Mouse (Mus musculus) MN1 (cell line): ENCODE measurements around the gene Xylt1.

Experiments
- DNase-seq: peaks from one replicate; pipeline ENCODE4 v3.0.0-alpha.2; 2016; ENCODE audit warnings: low spot score

Xylt1 gene

GRCm38 (mm10) chr7:117564627-117565026 is 183.8 kb downstream of the Xylt1 start:
- no peak for DNase-seq

DNA sequence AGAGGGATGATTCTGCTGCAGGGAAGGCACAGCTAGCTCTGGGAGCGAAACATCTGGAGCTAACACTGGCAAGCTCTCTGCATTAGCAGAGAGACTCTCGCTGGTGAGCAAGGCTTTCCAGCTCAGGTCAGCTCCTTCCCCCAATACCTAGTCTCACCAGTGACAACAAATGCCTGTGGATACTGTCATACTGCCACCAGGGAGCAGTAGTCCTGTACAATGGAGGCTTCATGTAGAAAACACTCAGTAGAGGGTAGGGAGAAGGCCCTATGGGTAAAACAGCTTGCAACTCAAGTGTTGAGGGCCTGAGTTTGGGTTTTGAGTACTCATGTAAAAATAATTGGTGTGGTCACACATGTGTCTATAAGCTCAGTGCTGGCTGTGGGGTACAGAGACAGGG is 185.3 kb downstream of the Xylt1 start:
- peak; percentile 9 for DNase-seq

GRCm38 (mm10) chr7:117566833-117567232 is 186.1 kb downstream of the Xylt1 start:
- DNase-seq = no peak

GRCm38 (mm10) chr7:117567252-117567651 is 186.5 kb downstream of the Xylt1 start:
- no peak for DNase-seq

- no peak for DNase-seq
Measured at GRCm38 (mm10) chr7:117567653-117568340, 187.0 kb downstream of the Xylt1 start.

- DNase-seq = no peak
Measured at GRCm38 (mm10) chr7:117571131-117571530, 190.4 kb downstream of the Xylt1 start.

DNA sequence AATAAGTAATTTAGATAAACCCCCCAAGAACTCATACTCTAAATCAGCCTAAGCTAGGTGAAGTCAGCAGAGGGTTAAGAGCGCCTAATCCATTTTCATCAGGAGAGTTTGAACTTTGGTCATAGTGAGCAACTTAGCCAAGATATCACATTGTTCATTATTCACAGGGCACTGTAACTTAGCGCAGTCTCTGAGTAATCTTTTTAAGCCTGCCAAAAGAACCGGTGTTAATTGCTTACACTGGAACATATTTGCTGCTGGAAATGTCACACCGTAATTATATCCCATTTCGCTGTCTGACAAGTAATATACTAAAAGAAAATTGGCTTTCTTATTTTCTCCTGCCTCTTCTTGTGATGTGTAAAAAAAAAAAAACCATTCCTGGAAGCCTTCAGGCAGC is 190.9 kb downstream of the Xylt1 start:
- DNase-seq = no peak

- no peak for DNase-seq
Measured at GRCm38 (mm10) chr7:117573170-117573569, 192.4 kb downstream of the Xylt1 start.

GRCm38 (mm10) chr7:117575417-117575816 is 194.6 kb downstream of the Xylt1 start:
- no peak for DNase-seq

DNA sequence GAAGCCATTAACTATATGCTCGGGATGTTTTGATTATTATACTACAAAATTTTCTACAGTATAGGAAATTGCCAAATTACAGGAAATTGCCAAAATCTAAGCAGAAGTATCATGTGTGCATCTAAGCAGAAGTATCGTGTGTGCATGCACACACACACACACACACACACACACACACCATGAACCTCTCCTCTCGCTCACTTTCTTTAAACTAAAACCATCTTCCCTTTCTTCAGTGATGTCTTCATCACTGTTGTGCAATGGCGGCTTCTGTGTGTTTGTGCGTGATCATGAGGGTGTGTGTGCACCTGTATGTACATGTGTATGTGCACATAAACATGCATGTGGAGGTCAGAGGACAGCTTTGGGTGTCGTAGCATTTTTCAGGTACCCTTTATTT is 196.3 kb downstream of the Xylt1 start:
- DNase-seq = no peak

DNA sequence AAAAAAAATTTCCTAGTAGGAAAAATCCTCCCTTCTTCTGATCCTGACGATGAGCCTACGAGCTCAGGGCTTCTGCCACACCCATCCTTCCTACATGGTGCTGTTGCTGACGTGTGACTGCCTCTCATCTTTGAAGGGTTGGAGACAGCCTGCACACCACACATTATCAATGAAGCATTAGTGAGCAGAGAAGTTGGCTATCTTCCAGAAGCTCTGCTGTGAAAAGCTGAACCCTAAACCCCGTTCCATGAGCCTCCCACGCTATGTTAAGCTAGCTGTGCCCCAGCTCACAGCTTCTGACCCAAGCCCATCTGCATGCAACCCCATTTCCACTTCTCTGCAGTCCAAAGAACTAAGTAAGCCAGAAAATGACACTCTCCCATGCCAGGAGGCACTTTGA is 204.4 kb downstream of the Xylt1 start:
- DNase-seq = no peak

- no peak for DNase-seq
Measured at GRCm38 (mm10) chr7:117586811-117587210, 206.0 kb downstream of the Xylt1 start.

DNA sequence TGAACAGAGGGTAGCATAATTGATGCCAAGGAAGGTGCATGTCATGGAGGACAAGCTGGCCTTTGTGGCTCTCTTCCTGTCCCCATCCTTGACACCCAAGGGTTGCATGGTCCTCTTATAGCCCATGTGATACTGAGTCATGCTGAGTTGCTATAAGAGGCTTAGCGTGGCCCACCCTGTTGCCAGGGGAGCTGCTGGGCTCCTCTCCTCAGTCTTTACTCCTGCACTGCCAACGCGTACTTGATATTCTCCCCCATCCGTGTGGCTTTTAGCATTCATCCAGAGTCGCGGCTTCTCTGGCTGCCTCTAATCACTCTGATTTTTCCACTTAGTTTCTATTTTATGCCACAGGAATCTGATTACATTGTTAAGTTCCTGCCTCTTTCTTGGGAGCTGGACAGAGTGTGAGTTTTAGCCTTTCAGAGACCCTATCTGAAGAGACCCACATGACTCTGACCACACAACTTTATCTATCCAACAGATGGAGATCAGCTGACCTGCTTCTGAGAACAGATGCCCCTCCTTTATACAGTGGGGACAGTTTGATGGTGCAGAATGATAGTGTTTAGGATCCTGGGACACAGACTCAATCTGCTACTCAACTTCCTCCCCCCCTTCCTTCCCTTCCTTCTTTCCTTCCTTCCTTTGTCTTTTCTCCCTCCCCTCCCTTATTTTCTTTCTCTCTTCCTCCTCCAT is 206.6 kb downstream of the Xylt1 start:
- DNase-seq = no peak

DNA sequence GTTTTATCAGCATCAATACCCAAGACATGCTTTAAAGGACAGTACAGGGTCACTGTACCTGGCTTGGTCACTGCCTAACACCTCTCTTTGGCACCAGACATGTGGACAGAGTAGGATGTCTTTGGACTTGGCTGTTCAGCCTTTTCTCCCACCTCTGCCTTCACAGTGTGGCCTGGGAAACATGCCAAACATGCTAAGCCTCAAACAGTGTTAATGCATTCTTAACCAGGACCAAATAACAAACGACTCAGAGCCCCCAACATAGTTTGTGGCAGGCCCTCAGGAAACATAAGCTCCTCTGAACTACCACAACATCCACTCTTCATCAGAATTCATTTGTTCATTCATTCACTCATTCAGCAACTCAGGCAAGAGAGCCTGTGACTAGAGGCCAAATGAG is 207.6 kb downstream of the Xylt1 start:
- DNase-seq = no peak

- DNase-seq = no peak
Measured at GRCm38 (mm10) chr7:117589359-117589758, 208.6 kb downstream of the Xylt1 start.

- no peak for DNase-seq
Measured at GRCm38 (mm10) chr7:117589820-117590219, 209.0 kb downstream of the Xylt1 start.

- no peak for DNase-seq
Measured at GRCm38 (mm10) chr7:117594191-117594590, 213.4 kb downstream of the Xylt1 start.

DNA sequence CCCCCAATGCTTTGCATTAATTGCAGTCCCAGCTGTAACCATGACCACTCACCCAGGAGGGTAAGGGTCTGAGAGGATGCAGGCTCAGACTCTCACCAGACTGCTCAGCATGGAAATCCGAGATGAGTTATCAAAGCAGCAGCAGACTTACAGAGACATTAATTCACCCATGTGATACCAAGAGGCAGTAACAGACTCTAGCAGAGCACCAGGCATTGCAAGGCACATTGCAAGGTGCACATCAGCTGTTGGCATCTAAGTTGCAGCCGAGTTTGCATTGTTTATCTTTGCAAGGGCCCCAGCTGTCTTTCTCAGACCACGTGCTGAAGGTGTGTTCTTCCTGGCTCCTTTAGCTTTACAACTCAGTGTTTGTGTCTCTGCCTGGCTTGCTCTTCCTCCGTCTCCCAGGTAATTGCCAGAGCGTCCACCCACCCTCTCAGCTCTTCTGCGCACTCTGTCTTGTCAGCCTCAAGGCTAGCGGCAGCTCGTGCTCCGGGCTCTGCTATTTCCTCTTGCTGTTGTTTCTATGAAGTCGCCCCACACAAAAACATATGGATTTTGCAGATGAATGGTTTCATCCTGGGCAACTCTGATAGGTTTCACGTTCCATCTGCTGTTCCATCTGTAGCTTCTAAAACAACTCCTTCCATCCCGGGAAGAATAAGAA is 214.4 kb downstream of the Xylt1 start:
- DNase-seq = no peak

DNA sequence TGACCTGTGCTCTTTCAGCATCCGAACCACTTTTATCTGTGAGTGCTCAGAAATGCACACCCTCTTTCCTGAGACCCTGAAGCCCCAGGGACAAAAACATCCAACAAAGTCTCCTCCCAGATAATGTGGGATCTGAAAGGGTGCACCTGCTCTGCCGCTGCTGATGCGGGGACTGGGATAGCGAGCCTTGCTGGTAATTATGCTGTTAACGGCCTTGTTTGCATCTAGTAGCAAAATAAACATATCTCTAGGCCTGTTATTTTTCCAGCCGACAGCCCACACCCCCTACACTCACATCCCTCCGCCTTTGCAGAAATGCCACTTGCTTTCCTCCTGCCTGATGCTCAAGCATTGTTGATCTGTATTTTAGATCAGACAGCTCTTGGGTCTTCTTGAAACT is 219.7 kb downstream of the Xylt1 start:
- DNase-seq = no peak

- no peak for DNase-seq
Measured at GRCm38 (mm10) chr7:117610439-117610838, 229.7 kb downstream of the Xylt1 start.

- DNase-seq = no peak
Measured at GRCm38 (mm10) chr7:117612788-117613473, 232.2 kb downstream of the Xylt1 start.

DNA sequence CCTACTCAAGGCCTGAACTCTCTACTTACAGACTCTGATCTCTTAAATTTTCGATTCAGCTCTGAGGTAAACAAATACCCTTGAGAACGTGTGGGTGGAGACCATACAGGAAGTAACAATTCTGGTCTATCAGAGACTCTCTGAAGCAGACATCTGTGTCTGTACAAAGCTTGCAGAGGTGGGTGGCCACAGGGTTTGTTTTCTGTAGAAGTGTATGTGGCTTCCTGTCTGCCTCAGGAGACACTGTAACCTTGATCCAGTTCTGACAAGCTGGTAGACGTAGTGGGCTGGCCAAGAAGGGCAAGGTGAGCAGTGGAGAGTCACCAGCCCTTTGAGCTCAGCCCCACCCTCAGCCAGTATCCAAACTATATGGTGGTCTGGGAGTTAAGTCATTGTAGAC is 233.0 kb downstream of the Xylt1 start:
- no peak for DNase-seq

DNA sequence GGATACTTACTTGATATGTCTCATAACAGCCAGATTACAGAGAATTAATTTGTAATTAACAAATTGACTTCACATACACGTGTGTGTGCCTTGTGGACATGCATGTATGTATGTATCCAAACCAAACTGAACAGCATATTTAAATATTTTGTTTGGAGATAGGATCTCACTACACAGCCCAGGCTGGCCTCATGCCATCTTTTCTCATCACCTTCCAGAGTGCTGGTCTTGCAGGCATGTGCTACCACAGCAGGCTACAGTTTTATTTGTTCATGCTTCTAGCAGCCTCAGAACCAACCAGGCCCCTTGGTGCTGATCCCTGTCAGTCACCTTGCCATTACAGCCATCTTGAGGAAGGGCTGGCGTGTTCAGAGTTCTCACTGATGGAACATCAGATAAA is 233.6 kb downstream of the Xylt1 start:
- peak; percentile 6 for DNase-seq
